Mouse (Mus musculus) small intestine, adult 2 months (tissue): ENCODE measurements around the gene Cog3.

Experiments used
- CTCF ChIP-seq: fragments of 200-500 bp; IDR thresholded peaks from 2 replicates; pipeline ENCODE4 v1.5.1; 2012; ENCODE audit warnings: low read depth, mild to moderate bottlenecking, control low read depth, inconsistent platforms, low read length, moderate library complexity, mixed read lengths; ENCODE audit not compliant: insufficient replicate concordance, insufficient read length; ENCODE audit errors: extremely low read depth
- POLR2A ChIP-seq: fragments of 200-500 bp; IDR thresholded peaks from 2 replicates; pipeline ENCODE4 v1.6.1; 2012; ENCODE audit warnings: low read depth, mild to moderate bottlenecking, control low read depth, inconsistent platforms, low read length, moderate library complexity

- TF ChIP-seq CTCF, result no peak
- no peak for TF ChIP-seq POLR2A
These were observed 41.6 kb downstream of the Cog3 start for GRCm38 (mm10) chr14:75712687-75713086.
